Mouse (Mus musculus) small intestine, adult 2 months (tissue): ENCODE results near the gene Olfr816. TPM values are rescaled to one million over a fixed set of nuclear protein-coding genes. Genes with fewer than 3 reads are reported as not detected.
"Not testable (repeated sequence)": the region's sequence is repeated elsewhere in the genome, so short reads cannot be mapped to it uniquely, and the experiment has no call there.

Source experiments
- H3K27ac ChIP-seq: fragments of 200-500 bp; 2 replicates; pipeline ENCODE4 v1.5.1; 2012; ENCODE audit warnings: low read depth, low read length, control low read depth, inconsistent platforms; ENCODE audit not compliant: insufficient read depth
- H3K27me3 ChIP-seq: fragments of 200-500 bp; 2 replicates; pipeline ENCODE4 v1.6.1; 2012; ENCODE audit warnings: mild to moderate bottlenecking, moderate library complexity, low read length, inconsistent platforms; ENCODE audit not compliant: control insufficient read depth, insufficient read depth
- H3K36me3 ChIP-seq: fragments of 200-500 bp; 2 replicates; pipeline ENCODE4 v1.6.1; 2012; ENCODE audit warnings: mild to moderate bottlenecking, low read length, control low read depth, inconsistent platforms; ENCODE audit not compliant: control insufficient read depth, insufficient read depth
- H3K4me1 ChIP-seq: fragments of 200-500 bp; 2 replicates; pipeline ENCODE4 v1.6.1; 2012; ENCODE audit warnings: low read length, inconsistent platforms, mixed read lengths; ENCODE audit not compliant: control insufficient read depth, insufficient read depth, insufficient read length
- H3K4me3 ChIP-seq: fragments of 200-500 bp; 2 replicates; pipeline ENCODE4 v1.5.1; 2012; ENCODE audit warnings: low read depth, mild to moderate bottlenecking, control low read depth, inconsistent platforms, low read length, moderate library complexity
- CTCF ChIP-seq: fragments of 200-500 bp; IDR thresholded peaks from 2 replicates; pipeline ENCODE4 v1.5.1; 2012; ENCODE audit warnings: low read depth, mild to moderate bottlenecking, control low read depth, inconsistent platforms, low read length, moderate library complexity, mixed read lengths; ENCODE audit not compliant: insufficient replicate concordance, insufficient read length; ENCODE audit errors: extremely low read depth
- POLR2A ChIP-seq: fragments of 200-500 bp; IDR thresholded peaks from 2 replicates; pipeline ENCODE4 v1.6.1; 2012; ENCODE audit warnings: low read depth, mild to moderate bottlenecking, control low read depth, inconsistent platforms, low read length, moderate library complexity
- WGBS: fragments of 180-500 bp; shearing (Covaris S2); methylation state at CpG from one replicate; pipeline ENCODE4 v1.1.7; 2018; 5-methylcytosine and 5-hydroxymethylcytosine counted together
- polyA plus RNA-seq: library from polyadenylated mRNA; depleted of rRNA; stranded (reverse); fragments of >200 nt; gene quantifications from 2 replicates; pipeline ENCODE4 v1.2.3, GENCODE M21; 2012; rRNA removed

The Olfr816 gene
- polyA plus RNA-seq: not detected in 2 replicates

- H3K4me3 ChIP-seq: no peak within 1 kb of the TSS
- H3K27ac ChIP-seq: no peak within 1 kb of the TSS
- WGBS: 43% methylated on average over 1 of the region's 1 CpGs
- no peaks in the 10 kb centered on the region for H3K36me3 ChIP-seq
- TF ChIP-seq POLR2A: no peak
- no peak for TF ChIP-seq CTCF
- no peaks in the 10 kb centered on the region for H3K27me3 ChIP-seq
- no peaks in the 10 kb centered on the region for H3K4me1 ChIP-seq
These were observed at the start of gene Olfr816 for GRCm38 (mm10) chr10:129915497-129915896. Olfr816 (minus strand) TSS chr10:129915597.

- H3K4me1 ChIP-seq: no peaks in the 10 kb centered on the region
- TF ChIP-seq CTCF (no peak), POLR2A (no peak)
- H3K27ac ChIP-seq: no peak within 1 kb of the TSS
- no peaks in the 10 kb centered on the region for H3K36me3 ChIP-seq
- 84% methylated on average over 2 of the region's 2 CpGs for WGBS
- no peaks in the 10 kb centered on the region for H3K27me3 ChIP-seq
- no peak within 1 kb of the TSS for H3K4me3 ChIP-seq
These were observed 33.6 kb upstream of the Olfr816 start, which contains the start of gene Olfr818 for GRCm38 (mm10) chr10:129949000-129949399. Olfr818 (minus strand) TSS chr10:129949100.

GRCm38 (mm10) chr10:129905767-129906166, 9.6 kb downstream of the Olfr816 start, which contains the start of gene Olfr815:
Olfr815 (minus strand) TSS chr10:129905867.
- not testable (repeated sequence) for H3K4me1 ChIP-seq, H3K27ac ChIP-seq, H3K36me3 ChIP-seq, H3K27me3 ChIP-seq, H3K4me3 ChIP-seq
- 25% methylated on average over 1 of the region's 1 CpGs for WGBS

GRCm38 (mm10) chr10:129885934-129886333, 29.5 kb downstream of the Olfr816 start:
- TF ChIP-seq CTCF: no peak
- TF ChIP-seq POLR2A: no peak
- 86% methylated on average over 7 of the region's 7 CpGs for WGBS
- H3K4me3 ChIP-seq: no peak overlapping the region
- no peaks in the 10 kb centered on the region for H3K27me3 ChIP-seq
- H3K36me3 ChIP-seq: no peaks in the 10 kb centered on the region
- H3K27ac ChIP-seq: no peak overlapping the region
- no peaks in the 10 kb centered on the region for H3K4me1 ChIP-seq

DNA sequence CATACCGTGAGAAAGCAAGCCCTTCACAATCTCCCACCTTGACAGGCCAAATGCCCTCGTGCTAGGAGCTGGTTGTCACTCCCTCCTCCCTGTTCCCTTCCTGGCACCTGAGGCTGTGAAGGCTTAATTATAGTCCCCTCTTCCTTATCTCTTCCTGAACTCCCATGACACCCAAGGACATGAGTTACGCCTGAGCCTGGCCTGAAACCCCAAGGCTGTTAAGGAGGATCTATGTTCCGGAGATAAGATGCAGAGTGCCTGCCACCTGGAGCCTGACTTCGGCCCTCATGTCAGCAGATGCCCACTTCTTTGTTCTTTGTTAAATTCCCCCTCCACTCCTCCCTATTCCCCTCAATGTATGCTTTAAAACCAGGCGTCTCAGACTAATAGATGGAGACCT, 29.9 kb downstream of the Olfr816 start:
- WGBS: 72% methylated on average over 6 of the region's 6 CpGs
- not testable (repeated sequence) for H3K4me3 ChIP-seq, H3K4me1 ChIP-seq, H3K27me3 ChIP-seq, H3K27ac ChIP-seq, H3K36me3 ChIP-seq

DNA sequence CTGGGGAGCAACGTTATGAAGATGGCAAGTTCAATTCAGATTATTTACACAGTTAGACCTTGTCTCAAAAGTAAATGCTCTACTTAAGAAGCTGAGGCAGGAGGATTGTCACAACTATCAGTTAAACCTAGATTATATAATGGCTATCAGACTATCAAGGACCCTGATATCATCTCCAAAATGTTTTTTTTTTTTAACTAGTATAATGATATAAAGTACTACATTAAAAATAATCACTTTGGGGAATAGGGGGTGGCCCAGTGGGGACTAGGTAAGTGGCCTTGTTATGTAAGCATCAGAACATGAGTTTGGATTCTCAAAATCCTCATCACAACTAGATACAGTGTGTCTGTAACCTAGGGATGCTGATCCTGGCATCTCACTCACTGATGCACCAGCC, 35.6 kb downstream of the Olfr816 start, which contains the start of gene Olfr814:
Gene Olfr814 (minus strand): TSS at position 101 of the 400 bp plus-strand sequence.
- not testable (repeated sequence) for H3K27ac ChIP-seq, H3K36me3 ChIP-seq, H3K4me1 ChIP-seq, H3K4me3 ChIP-seq, H3K27me3 ChIP-seq
- WGBS: 41% methylated on average over 1 of the region's 1 CpGs

Other genes with a start within 250 kb of the Olfr816 start
- gene Olfr801, start 241.7 kb downstream of the Olfr816 start, polyA plus RNA-seq: not detected in 2 replicates
- gene Olfr802, start 227.4 kb downstream of the Olfr816 start, polyA plus RNA-seq: not detected in 2 replicates
- gene Olfr803, start 221.3 kb downstream of the Olfr816 start, polyA plus RNA-seq: not detected in 2 replicates
- not detected in 2 replicates for gene Olfr804, start 212.4 kb downstream of the Olfr816 start, polyA plus RNA-seq
- not detected in 2 replicates for gene Olfr805, start 186.2 kb downstream of the Olfr816 start, polyA plus RNA-seq
- gene Olfr806, start 173.7 kb downstream of the Olfr816 start, polyA plus RNA-seq: not detected in 2 replicates
- not detected in 2 replicates for gene Olfr807, start 157.8 kb downstream of the Olfr816 start, polyA plus RNA-seq
- not detected in 2 replicates for gene Olfr808, start 150.1 kb downstream of the Olfr816 start, polyA plus RNA-seq
- not detected in 2 replicates for gene Olfr809, start 141.0 kb downstream of the Olfr816 start, polyA plus RNA-seq
- gene Olfr810, start 120.7 kb downstream of the Olfr816 start, polyA plus RNA-seq: not detected in 2 replicates
- not detected in 2 replicates for gene Olfr811, start 111.2 kb downstream of the Olfr816 start, polyA plus RNA-seq
- not detected in 2 replicates for gene Olfr812, start 69.5 kb downstream of the Olfr816 start, polyA plus RNA-seq
- gene Olfr813, start 60.2 kb downstream of the Olfr816 start, polyA plus RNA-seq: not detected in 2 replicates
- not detected in 2 replicates for gene Olfr814, start 35.7 kb downstream of the Olfr816 start, polyA plus RNA-seq
- gene Olfr815, start 9.7 kb downstream of the Olfr816 start, polyA plus RNA-seq: not detected in 2 replicates
- gene Olfr818, start 33.5 kb upstream of the Olfr816 start, polyA plus RNA-seq: not detected in 2 replicates
- not detected in 2 replicates for gene Olfr819, start 51.7 kb upstream of the Olfr816 start, polyA plus RNA-seq
- not detected in 2 replicates for gene Olfr247, start 60.5 kb upstream of the Olfr816 start, polyA plus RNA-seq
- not detected in 2 replicates for gene Gm10310, start 69.5 kb upstream of the Olfr816 start, polyA plus RNA-seq
- not detected in 2 replicates for gene Olfr820, start 97.0 kb upstream of the Olfr816 start, polyA plus RNA-seq
- gene Olfr821, start 114.8 kb upstream of the Olfr816 start, polyA plus RNA-seq: not detected in 2 replicates
- not detected in 2 replicates for gene Olfr822, start 155.6 kb upstream of the Olfr816 start, polyA plus RNA-seq
- not detected in 2 replicates for gene Olfr823, start 199.8 kb upstream of the Olfr816 start, polyA plus RNA-seq
- gene Olfr824, start 214.4 kb upstream of the Olfr816 start, polyA plus RNA-seq: not detected in 2 replicates